Mouse (Mus musculus) mouse trophoblast stem cell (cell line): Measurements from ENCODE around the gene Pla2g4e.

Experiments
- in situ Hi-C, 2 experiments: fragments of 300-500 bp; cut with MseI, MboI; formaldehyde crosslinking; loops; 2 replicates in 1 of 2; 3 replicates in 1 of 2; pipeline ENCODE4 v1.15.1; 2025

Pla2g4e gene

DNA sequence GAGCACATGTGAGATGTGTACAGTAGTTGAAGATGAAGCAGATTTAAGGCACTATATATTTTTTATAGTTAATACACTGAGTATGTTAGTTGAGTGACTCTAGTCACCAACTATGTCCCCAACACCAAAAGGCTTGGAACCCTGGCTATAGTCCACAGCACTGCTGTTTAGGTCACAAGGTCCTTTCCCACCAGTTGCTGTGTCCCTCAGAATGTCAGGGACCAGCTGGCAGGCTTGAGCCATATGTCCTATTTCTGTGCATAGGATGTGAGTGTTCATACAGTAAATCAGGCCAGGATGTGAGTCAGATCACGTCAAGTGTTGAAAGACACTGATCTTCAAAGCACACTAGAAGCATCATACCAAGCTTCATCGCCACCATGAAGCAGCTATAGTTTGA, 120.2 kb downstream of the Pla2g4e start:
- in situ Hi-C loops = no loop called here

DNA sequence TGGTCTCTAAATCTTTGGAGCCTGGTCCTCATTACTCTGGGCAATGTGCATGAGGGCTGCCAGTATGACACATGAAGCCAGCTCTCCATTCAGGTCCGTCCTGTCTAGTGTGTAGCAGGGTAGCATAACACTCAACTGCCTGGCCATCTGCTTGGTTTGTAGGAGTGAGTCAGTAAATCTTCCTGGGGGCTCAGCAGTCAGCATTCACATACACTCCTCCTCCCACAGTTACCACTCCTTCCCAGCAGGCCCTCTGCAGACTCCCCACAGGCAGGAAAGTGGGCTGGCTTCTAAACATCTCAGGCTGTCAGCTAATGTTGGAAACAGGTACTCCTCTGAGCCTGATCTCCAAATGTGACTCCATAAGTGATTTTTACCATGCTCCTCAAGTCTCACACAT, 121.0 kb downstream of the Pla2g4e start:
- in situ Hi-C loops = no loop called here

DNA sequence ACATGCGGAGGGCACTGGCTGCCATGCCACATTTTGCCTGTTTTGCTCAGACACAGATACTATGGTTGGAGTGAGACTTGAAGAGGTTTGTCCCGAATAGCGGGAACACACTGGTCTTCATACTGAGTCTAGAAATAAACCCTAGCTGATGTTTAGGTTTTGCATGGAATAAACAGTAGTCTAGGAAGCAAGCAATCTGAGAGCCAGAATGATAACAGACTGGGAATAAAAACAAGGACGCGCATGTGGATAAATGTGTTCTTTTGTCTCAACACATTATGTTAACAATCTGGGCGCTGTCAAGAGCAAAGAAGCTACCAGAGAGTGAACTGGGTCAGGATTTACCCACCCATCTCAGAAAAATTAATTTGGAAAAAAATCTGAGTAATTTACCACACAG, 122.2 kb downstream of the Pla2g4e start:
- in situ Hi-C loops = no loop called here

DNA sequence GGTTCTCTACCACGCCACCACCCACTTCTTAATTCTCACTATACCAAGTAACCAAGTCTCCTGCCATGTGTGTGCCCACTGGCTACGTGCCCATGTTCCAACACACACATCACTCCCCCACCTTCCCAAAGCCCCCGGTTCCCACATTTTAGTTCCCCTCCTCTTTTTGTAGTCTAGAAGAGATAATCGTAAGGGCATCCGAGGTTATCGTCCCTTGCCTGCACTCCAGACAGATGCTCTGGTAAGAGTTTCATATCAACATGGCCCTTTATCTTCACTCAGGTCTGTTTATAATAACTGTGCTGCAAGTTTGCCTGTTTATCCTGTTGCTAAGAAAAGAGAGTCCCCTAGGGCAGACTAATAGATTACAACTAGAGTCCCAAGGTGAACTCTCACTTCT, 127.8 kb downstream of the Pla2g4e start:
- in situ Hi-C loops = no loop called here
